Mouse (Mus musculus) NIH3T3 (cell line): ENCODE results near the gene Svip.
A peak's percentile ranks its signal among the peaks of the same experiment; 100 is the strongest.

Source experiments
- DNase-seq: peaks from one replicate; pipeline ENCODE4 v3.0.0-alpha.2; 2012; ENCODE audit warnings: low read depth

The Svip gene

DNA sequence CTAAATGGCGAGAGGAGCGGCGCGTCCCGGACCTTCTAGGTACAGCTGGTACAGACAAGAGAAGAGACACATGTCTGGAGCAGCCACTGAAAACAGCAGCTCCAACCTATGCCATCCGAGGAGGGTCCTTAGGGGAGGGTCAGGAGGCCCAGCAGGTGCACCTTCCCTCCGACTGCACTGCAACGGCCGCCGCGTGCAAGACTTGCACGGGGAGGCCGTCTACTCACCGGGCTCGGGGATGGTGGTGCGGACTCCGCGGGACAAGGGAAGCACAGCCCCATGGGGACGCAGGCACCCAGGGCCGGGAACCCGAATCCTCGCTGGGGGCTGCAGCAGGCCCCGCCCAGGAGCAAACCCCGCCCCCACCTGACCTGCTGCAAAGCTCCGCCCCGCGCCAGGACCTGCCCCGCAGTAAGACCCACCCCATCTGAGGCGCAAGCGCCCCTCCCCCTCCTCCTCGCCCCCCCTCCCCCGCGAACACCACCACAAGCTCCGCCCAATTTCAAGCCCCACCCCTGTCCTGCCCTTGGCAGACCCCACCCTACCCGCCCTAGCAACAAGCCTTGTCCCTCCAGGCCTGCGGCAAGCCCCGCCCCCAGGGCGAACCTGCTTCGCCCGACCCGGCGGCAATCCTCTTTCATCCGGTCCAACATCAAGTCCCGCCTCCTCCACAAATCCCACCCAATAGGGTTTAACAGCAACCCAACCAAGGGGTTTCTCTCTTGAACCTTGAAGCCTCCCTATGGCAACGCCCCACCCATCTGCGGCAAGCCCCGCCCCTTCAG is at the start of gene Svip:
Gene Svip, minus strand, starts transcription at position 508 of the 785 bp plus-strand sequence.
- no peak for DNase-seq

DNA sequence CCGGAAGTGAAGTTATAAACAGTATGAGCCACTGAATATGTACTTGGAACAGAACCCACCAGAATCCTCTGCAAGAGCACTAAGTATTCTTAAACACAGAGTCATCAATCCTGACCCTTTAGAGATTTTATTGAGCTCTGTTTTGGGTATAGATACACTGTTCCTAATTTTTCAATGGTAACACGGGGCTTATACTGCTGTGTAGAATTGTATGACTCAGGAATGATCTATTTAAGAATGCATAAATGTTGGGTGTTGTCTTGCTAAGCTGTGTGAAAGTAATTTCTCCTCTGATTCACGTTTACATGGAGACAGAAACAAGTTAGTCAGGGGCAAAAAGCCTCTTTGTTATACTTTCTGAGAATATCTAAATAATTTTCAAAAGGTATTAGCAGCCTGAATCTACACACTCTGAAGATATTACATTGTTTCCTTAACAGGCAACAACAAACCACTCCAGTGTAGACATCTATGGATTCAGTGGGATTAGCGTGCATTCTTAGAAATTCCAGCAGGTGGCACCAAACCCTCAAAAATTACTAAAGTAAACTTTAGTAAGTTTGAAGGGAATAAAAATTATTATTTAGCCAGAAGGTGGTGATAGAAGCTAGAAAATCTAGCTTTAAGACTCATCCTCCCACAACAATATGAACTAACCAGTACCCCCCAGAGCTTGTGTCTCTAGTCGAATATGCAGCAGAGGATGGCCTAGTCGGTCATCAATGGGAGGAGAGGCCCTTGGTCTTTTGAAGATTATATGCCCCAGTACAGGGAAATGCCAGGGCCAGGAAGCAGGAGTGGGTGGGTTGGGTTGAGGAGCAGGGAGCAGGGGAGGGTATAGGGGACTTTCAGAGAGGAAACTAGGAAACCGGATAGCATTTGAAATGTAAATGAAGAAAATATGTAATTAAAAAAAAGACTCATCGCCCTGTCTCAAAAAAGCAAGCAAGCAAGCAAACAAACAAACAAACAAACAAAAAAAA is 32.1 kb upstream of the Svip start:
- DNase-seq, result peak; percentile 87

DNA sequence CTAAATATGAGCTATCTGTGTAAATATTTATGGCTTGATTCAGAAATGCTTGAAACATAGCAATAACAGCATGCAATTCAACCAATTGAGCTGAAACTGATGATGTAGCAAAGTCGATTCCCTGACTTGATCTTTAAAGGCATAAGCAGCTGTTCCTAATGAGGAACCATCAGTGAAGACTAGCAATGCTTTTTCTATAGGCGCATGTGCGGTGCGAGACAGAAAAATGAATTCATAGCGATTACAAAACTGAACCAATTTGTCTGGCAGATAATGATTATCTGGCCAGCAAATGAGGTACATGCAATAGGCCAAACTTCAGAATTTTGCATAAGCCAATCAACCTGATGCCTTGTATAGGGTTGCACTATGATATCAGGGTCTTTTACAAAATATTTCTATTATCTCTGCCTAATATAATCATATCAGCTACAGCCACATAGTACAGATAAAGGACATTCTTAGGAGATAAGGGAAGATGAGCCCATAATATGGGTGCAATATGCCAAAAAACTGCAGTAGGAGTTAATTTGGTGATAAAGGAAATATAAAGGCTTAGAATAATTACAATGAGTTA is 18.3 kb upstream of the Svip start:
- DNase-seq, result no peak

DNA sequence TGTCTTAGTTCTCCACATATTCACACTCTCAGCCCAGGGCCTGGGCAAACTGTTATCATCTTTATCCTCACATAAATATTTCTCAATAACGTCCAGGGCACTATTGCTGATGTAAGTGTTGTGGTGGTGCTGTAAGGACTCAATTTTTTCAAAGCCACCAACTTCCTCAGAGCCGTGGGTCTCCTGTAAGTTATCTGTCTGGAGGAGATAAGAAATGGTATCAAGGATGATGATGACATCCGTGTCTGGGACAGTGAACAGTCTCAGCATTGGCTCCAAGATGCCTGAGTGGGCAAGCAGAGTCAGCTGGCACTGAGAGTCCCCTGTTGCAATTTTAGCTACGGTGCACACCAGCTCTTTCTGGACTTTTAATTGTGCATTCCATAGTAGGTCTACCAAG is 16.2 kb upstream of the Svip start:
- no peak for DNase-seq

DNA sequence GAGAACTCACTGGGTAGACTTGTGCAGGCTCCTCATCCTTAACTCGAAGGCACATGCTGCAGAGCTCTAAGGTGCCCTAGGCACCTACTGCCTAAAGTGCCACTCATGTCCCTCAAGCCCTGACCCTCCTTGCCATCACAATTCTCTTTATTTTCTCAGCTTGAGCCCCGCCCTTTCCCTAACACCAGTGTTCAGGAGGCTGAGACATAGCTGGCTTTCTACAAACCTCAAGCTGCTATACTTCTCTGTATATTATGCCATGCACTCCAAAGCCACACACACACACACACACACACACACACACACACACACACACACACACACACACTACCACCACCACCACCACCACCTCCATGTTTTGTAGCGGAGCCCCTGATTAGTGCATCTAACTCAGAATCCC is 9.8 kb upstream of the Svip start, which contains the start of gene 1700015G11Rik:
Gene 1700015G11Rik, minus strand, starts transcription at position 101 of the 400 bp plus-strand sequence.
- no peak for DNase-seq

DNA sequence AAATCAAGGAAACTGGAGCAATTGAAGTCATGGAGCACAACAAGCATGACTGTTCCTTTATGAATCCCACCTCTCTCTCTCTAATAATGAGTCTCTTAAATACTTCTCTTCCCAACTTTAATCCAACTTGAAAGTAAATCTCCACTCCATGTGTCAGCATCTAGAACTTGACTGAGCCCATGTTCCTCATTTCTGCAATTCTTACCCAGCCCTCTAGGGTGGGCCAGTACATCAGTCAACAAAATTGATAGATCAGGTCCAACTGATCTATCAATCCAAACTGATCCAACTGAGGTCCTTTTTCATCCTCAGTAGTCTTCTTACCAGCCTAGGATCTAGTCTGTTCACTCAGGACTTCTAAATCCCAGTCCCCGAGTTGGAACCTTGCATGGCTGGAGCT is 9.4 kb upstream of the Svip start:
- DNase-seq, result no peak

DNA sequence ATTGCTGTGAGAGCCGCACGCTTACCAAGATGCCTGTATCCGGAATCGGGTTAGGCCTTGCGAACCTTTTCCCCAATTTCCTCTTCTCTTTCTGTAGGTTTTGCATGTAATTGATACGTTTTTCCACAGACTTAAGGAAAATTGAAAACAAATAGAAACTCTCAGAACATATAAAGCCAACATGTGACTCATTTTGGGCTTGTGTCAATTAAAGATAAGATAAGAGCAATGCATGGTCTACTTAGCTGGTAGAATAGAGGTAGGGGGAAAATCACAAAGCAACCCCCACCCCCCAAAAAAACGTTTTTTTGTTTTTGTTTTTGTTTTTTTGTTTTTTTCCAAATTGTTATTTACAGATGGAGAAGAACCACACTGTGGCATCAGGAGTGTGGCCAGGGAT is 7.6 kb upstream of the Svip start:
- DNase-seq, result no peak

DNA sequence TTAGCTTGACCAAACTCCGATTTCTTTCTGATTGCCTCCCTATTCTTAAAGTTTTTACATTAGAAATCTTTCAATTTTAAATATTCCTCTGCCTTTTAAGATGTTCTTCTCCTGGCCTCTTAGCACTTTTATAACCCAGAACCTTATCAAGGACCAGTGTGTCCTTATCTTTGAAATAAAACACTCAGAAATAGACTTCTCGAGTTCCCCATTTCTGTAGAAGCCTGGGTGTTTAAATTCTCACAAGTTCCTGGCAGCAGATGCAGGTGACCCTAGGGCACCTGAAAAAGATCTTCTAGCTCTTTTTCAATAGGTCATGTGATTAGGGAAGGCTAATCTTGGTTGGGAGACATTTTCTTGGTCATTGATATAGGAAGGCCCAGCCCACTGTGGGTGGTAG is 1.3 kb upstream of the Svip start:
- no peak for DNase-seq

DNA sequence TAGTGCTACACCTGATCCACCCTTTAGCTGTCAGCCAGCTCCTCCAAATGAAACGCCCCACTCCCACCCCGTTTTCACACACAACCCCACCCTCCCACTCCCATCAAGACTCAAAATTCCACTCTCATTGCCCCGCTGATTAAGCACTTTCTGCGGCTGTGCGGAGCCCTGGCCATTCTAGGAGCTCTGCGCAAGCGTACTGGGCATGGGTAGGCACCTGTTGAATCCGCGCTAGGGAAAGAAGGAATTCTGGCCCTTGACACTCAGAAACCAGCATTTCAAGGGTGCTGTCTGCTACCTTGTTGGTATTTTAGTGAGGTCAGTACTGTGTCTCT is 445 bp upstream of the Svip start:
- no peak for DNase-seq

DNA sequence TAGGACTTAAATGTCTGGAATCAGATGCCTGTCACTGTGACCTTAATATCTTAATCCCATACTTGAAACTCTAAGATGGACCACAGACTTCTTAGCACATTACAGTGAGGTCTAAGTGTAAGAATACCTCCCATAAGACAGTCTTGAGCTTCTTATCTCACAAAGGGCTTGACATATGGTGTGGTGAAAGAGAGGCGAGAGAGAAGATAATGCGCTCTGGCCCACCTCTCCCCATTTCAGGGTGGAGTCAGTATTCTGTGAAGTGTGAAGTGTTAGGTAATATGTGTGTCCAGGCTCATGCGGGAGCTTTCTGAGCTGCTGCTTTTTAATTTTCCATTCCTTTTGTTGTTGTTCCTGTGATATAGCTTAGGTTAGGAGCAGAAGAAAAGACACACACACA is 14.8 kb downstream of the Svip start:
- DNase-seq, result no peak

DNA sequence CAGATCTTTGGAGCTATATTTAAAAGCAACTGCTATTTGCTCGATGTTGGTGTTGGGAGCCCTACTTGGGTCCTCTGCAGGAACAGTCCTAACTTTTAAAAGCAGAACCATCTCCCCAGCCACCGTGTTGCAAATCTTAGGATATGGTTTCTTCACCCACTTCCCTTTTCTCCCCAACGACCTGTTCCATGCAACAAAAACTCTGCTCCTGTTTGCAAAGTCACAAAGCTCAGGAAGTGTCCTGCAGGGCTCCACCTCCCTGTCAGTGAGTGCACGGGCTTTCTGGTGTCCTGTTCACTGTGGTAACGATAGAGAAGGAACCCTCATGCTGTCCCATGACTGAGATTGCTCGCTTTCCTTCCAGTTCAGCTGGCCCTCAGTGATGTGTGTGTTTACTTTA is 18.9 kb downstream of the Svip start:
- no peak for DNase-seq

DNA sequence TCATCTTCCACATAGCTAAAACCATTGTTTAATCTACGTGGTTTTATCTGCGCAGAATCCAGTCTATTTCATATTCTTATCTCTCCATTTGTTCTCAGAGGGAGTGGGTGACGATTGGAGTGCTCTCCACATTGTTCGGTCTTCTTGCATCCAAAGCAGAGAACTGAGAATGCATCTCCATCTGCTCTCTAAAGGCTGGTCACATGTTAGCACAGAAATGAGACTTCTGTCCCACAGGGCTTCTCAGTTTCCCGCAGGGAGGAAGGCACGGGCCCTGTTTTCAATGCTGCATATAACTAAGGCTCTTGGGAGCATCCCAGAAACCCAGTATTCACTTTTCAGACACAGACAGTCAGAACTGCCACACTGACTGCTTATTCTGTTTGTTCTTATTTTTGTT is 20.1 kb downstream of the Svip start:
- DNase-seq, result no peak

DNA sequence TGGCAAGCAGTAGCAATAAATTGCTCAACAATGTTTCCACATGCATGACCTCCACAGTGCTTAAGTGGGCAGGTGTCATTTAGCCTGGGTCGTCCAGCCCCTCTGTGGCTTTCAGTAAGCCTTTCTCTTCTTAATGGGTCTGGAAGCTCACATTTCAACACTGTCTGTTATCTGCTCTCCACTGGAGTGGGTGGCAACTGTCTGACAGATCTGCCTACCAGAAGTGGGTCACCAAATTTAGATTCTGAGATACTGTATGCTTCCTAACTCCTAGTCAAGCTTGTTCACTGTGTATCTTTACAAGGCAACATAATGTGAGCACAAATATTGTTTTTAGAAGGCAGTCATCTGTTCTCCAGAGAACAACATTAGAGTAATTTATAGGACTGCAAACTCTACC is 23.5 kb downstream of the Svip start:
- no peak for DNase-seq

DNA sequence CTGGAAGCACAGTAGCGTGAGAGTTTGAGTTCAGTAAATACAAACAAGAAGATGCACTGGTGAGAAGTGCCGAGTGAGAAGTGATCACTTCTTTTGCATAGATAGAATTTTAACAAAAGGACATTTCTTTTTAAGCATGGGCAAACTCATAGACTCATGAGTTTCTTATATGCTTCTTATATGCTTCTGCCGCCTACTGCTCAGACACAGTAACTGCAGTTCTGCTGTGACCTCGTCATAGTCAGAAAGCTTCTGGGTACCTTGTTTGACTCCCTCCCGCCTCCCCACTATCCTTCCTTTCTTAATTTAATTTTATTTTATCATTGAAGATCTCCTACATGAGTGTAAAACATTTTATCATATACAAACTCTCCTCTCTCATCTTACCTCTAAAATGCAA is 26.5 kb downstream of the Svip start:
- DNase-seq, result peak; percentile 47

DNA sequence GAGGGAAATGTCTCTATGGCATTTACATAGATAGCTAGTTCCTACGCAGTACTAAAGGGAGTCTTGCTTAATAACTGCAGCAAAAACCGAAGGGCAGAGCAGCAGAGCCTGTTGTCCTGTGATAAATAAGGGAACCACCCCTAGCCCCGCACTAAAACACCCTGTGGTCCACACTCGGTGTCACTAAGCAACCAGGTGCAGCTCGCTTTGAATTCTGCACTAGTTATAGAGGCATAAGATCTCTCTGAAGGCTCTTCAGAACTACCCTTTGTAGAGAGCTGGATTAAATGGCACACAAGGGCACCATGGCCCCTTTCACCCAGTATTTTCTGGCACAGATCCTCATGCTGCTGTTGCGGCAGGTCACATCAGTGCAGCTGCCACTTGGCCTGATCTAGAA is 30.6 kb downstream of the Svip start:
- no peak for DNase-seq

DNA sequence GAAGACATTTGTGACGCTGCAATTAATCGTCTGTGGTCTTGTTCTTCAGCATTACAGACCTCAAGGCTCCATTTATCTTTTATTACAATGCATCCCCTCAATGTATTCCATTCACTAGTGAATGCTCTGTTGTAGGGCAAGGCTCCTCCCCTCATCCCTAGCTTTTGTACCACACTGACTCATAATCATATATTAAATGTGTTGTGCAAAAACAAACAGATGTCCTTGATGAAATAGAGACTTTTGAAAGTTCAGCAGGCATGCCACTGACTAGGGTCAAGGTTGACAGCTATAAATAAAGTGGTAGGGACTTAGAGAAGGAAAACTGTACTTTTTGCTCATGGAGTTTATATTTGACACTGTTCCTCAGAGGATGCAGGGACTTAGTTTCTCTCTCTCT is 32.3 kb downstream of the Svip start:
- DNase-seq, result peak; percentile 70

DNA sequence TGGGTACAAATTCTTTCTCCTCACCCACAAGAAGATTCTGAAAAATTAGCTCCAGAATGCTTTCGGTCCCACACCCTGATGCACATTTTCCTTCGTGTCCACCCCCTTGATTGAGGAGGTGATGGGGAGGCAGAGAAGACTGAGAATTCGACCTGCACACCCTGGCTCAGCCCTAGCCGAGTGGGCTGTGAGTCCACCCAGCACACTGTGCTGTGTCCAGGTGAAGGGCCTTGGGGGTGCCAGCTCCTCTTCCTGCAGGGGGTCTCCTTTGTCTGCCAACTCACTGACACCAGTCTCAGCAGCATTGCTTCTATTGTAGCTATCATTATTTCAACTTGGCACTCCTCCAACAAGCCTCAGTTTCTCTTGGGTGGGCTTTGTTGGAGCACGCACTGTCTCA is 32.7 kb downstream of the Svip start:
- no peak for DNase-seq

DNA sequence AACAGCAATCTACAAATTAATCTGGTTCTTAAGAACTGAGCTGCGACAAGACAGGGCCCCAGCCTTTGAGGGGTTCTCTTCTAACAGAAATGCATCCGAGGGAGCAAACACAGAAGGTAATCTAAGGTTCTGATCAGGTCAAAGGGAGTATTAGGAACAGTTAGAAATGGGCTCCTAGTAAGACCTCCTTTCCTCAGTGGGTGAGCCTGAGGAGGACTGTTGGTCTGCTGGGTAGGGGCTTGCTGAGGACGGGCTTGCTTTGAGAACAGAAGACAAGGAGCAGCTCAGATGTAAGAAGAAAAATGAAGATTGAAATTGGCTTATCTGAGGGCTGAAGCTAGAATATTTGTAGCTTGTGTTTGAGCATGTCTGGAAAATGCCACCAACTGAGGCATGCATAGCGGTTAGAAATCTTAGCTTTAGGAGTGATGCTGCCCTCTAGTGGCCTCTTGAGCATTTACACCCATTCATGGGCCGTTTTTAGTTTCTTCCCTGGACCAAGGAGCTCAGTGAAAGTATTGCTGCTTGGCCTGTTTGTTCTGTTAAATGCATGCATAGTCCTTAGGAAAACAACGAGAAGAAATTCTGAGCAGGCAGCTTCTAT is 33.5 kb downstream of the Svip start:
- DNase-seq, result peak; percentile 86

DNA sequence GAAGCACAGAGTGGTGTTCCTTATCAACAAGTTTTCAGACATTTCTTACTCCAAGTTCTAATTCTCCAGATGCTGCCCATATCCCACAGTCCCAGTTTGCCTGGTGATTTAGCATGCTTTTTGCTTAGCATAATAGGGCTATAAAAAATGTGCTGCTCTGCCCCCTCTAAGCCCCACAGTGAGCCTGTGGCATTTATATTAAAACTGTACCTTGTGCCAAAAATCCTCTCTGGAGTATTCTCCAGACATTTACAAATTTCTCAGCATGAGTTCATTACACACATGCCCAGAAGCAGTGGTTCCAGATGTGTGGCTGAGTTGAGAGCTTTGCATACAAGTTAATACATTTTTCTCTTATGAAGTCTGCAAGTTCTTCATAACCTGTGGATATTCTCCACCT is 36.4 kb downstream of the Svip start:
- peak; percentile 90 for DNase-seq

DNA sequence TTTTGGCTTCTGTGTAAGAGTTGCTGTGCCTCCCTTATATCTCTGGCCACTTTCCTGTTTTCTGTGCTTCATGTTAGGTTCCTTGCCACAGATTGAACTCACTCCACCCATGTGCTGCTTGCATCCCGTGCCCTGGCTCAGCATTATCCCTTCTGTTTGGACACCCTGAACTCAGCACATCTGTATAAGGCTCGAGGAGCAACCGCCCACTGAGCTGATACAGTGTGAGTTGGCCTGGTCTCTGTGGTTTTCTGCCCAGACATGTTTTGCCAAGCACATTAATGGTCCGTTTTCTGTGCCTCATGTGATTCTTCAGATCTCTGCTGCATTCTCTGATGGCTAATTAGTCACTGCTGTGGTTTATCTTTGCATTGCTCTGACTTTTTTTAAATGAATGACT is 38.2 kb downstream of the Svip start:
- peak; percentile 58 for DNase-seq

DNA sequence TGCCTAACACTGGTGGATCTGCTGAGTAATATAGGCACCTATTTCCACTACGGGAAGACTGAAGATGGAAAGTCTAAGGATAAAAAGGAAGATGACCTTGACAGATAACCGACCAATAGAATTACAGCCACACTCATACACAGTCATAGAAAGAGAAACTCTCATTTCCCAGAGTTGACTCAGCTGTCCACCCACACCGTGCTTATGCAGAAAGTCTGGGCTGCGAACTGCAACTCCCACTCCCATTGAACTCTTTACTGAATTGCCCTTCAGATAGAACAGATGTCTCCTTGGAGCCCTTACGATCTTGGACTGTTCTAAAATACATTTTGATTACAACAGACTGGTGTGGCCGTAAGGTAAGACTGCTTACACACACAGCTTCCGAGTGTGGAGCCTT is 41.1 kb downstream of the Svip start:
- DNase-seq, result peak; percentile 50

DNA sequence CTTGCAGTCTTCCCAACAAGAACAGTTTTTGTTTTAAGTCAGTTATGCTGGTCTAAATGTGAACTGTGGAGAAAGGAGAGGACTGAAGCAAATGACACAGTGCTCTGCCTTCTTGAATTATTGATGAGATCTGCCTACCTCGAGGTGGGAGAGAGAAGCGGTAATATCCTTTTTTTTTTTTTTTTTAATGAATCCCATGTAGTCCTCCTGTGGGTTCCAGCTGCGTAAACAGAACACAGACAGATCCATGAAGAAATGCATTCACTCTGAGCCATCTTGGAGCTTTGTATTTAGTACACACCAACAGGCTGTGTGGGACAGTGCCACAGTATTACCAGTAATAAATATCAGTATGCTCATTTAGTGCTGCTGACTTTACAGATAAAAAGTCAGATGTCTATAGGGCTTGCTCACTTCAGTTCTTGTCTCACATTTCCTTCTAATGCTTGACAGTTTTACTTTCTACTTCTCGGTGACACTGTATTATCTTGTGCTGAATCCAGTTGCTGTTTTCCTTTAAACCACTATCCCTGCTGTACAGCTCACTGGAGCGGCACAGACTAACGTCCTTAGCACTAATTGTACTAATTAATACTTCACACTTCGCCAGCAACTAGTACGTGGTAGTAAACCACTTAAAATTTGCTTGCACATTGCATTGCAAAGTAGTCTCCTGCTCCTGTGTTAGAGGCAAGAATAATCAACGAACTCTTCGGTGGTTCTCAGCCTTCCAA is 43.4 kb downstream of the Svip start:
- no peak for DNase-seq
